Mouse (Mus musculus) ES-Bruce4 (cell line): ENCODE data around the gene Ankrd6. TPM values are rescaled to one million over a fixed set of nuclear protein-coding genes. Genes with fewer than 3 reads are reported as not detected.

Experiments
- H3K27ac ChIP-seq: 2 replicates; pipeline ENCODE4 v1.5.1; 2012; ENCODE audit warnings: low read length, inconsistent platforms; ENCODE audit not compliant: insufficient read depth
- H3K27me3 ChIP-seq: 2 replicates; pipeline ENCODE4 v1.6.1; 2012; ENCODE audit warnings: mild to moderate bottlenecking, low read length, inconsistent platforms; ENCODE audit not compliant: control insufficient read depth, poor library complexity, insufficient read depth, severe bottlenecking
- H3K36me3 ChIP-seq: 2 replicates; pipeline ENCODE4 v1.6.1; 2012; ENCODE audit warnings: inconsistent platforms, mild to moderate bottlenecking, low read length, moderate library complexity; ENCODE audit not compliant: control insufficient read depth, poor library complexity, insufficient read depth, severe bottlenecking
- H3K4me1 ChIP-seq: one replicate; pipeline ENCODE4 v1.8.1; 2011; ENCODE audit warnings: low read length; ENCODE audit not compliant: control insufficient read depth, insufficient read depth
- H3K4me3 ChIP-seq: 2 replicates; pipeline ENCODE4 v1.5.1; 2011; ENCODE audit warnings: low read depth, mild to moderate bottlenecking, low read length
- H3K9ac ChIP-seq: 2 replicates; pipeline ENCODE4 v1.6.1; 2012; ENCODE audit warnings: low read depth, mild to moderate bottlenecking, inconsistent platforms; ENCODE audit not compliant: poor library complexity, severe bottlenecking
- H3K9me3 ChIP-seq: replicated peaks from 2 replicates; pipeline ENCODE4 v1.6.1; 2012; ENCODE audit warnings: mild to moderate bottlenecking, low read length, inconsistent platforms; ENCODE audit not compliant: control insufficient read depth, poor library complexity, insufficient read depth, severe bottlenecking
- CTCF ChIP-seq: IDR thresholded peaks from one replicate; pipeline ENCODE4 v1.8.1; 2011; ENCODE audit warnings: low read depth, low read length
- EP300 ChIP-seq: IDR thresholded peaks from 2 replicates; pipeline ENCODE4 v1.6.1; 2011; ENCODE audit warnings: low read depth, low read length; ENCODE audit not compliant: insufficient read depth
- POLR2A ChIP-seq: IDR thresholded peaks from one replicate; pipeline ENCODE4 v1.8.1; 2011; ENCODE audit warnings: low read length; ENCODE audit not compliant: insufficient read depth
- polyA plus RNA-seq: library from polyadenylated mRNA; stranded (reverse); fragments of >200 nt; gene quantifications from 2 replicates; pipeline ENCODE4 v1.2.4, GENCODE M21; 2011; ENCODE audit warnings: low read depth; ENCODE audit not compliant: missing spikeins, insufficient read depth, insufficient read length

Ankrd6 gene
- 11.8 and 12.0 TPM in 2 replicates for polyA plus RNA-seq

GRCm38 (mm10) chr4:32950356-32951034, at the start of gene Ankrd6:
Gene Ankrd6, minus strand, starts transcription at chr4:32950841.
- TF ChIP-seq CTCF: peak; percentile 74
- no peak for TF ChIP-seq POLR2A
- no peak for TF ChIP-seq EP300
- Histone ChIP-seq H3K27me3 (no peaks in the 10 kb centered on the region), H3K4me3 (peak within 1 kb of the TSS; percentile 72), H3K9ac (peak within 1 kb of the TSS; percentile 69), H3K27ac (no peak within 1 kb of the TSS), H3K36me3 (no peaks in the 10 kb centered on the region), H3K9me3 (no peaks in the 10 kb centered on the region), H3K4me1 (peaks cover 1% of the 10 kb centered on the region)

GRCm38 (mm10) chr4:32998996-32999395, 48.4 kb upstream of the Ankrd6 start:
- H3K27ac ChIP-seq: no peak overlapping the region
- no peaks in the 10 kb centered on the region for H3K9me3 ChIP-seq
- H3K9ac ChIP-seq: no peak overlapping the region
- H3K27me3 ChIP-seq: no peaks in the 10 kb centered on the region
- no peaks in the 10 kb centered on the region for H3K36me3 ChIP-seq
- no peak for TF ChIP-seq EP300
- TF ChIP-seq POLR2A: no peak
- no peak for TF ChIP-seq CTCF
- peaks cover 10% of the 10 kb centered on the region for H3K4me1 ChIP-seq
- H3K4me3 ChIP-seq: no peak overlapping the region

DNA sequence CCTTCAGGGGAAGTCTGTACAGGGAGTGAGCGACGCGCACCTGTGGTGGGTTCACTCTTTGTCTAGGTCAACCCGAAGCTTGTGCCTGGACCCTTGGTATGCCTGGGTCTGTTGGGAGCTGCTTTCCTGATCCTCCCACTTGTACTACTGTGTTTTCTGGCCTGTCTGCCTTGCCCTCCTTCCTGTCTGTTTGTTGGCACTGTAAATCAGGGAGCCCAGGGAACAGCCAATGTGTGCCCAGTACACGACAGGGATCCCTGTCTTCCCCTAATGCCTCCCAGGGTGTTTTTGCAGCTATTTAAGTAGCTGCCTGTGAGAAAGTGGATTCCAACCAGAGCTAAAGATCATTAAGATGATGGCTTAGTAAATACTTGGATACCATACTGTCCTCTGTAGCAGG, 46.9 kb upstream of the Ankrd6 start:
- H3K9ac ChIP-seq: no peak overlapping the region
- H3K27me3 ChIP-seq: no peaks in the 10 kb centered on the region
- H3K9me3 ChIP-seq: no peaks in the 10 kb centered on the region
- no peaks in the 10 kb centered on the region for H3K36me3 ChIP-seq
- H3K27ac ChIP-seq: no peak overlapping the region
- no peak for TF ChIP-seq POLR2A
- no peak for TF ChIP-seq EP300
- TF ChIP-seq CTCF: no peak
- H3K4me1 ChIP-seq: peaks cover 10% of the 10 kb centered on the region
- no peak overlapping the region for H3K4me3 ChIP-seq

GRCm38 (mm10) chr4:32996083-32996482, 45.4 kb upstream of the Ankrd6 start:
- Histone ChIP-seq H3K27me3 (no peaks in the 10 kb centered on the region), H3K9me3 (no peaks in the 10 kb centered on the region), H3K36me3 (no peaks in the 10 kb centered on the region), H3K4me3 (peak overlapping the region; percentile 49), H3K9ac (peak overlapping the region; percentile 1; the same call in 1 of the 2 replicates), H3K27ac (peak overlapping the region; percentile 45), H3K4me1 (peaks cover 10% of the 10 kb centered on the region)
- TF ChIP-seq EP300: peak; percentile 82
- TF ChIP-seq POLR2A: no peak
- TF ChIP-seq CTCF: no peak

DNA sequence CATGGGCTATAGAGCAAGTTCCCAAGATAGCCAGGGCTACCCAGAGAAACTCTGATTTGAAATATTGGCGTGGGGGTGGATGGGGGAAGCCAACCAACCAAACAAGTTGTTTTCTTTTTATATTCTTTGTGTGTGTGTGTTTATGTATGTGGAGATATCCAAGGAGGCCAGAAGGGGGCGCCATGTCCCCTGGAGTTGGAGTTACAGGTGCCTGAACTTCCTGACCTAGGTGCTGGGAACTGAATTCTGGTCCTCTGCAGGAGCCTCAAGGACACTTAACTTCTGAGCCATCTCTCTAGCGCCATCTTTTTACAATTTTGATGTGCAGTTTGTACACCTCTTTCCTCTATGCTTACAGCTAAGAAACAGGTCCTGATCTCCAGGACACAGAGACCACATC, 43.5 kb upstream of the Ankrd6 start:
- TF ChIP-seq EP300 (no peak), CTCF (peak; percentile 31), POLR2A (no peak)
- Histone ChIP-seq H3K27ac (0 out of 2 replicates have a peak overlapping the region, but pooled peaks have one; percentile 13), H3K27me3 (no peaks in the 10 kb centered on the region), H3K4me1 (peaks cover 10% of the 10 kb centered on the region), H3K36me3 (no peaks in the 10 kb centered on the region), H3K9ac (no peak overlapping the region), H3K4me3 (no peak overlapping the region), H3K9me3 (no peaks in the 10 kb centered on the region)

DNA sequence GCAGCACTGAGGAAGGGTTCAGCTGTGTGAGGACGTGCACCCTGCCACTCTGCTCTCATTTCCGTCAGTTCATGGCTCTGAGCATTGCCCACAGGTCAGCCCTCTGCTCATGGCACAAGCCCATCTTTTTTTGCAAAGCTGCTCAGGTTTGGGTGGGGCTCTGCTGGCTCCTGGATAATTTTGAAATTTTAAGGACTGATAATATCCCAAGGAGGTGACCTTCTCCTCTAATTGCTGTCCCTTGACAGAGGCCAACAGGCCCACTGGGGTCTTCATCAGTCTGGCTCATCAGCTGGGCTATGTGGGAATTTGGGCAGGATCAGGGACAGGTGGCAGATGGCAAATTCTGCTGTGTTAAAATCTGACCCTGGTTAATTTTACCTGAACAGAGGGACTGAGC, 38.7 kb upstream of the Ankrd6 start:
- no peaks in the 10 kb centered on the region for H3K36me3 ChIP-seq
- H3K27ac ChIP-seq: no peak overlapping the region
- no peaks in the 10 kb centered on the region for H3K4me1 ChIP-seq
- no peaks in the 10 kb centered on the region for H3K27me3 ChIP-seq
- TF ChIP-seq EP300: no peak
- TF ChIP-seq CTCF: no peak
- TF ChIP-seq POLR2A: no peak
- no peak overlapping the region for H3K4me3 ChIP-seq
- no peaks in the 10 kb centered on the region for H3K9me3 ChIP-seq
- H3K9ac ChIP-seq: no peak overlapping the region
